Mouse (Mus musculus): ENCODE data around the gene Litaf. TPM values are rescaled to one million over a fixed set of nuclear protein-coding genes. Genes with fewer than 3 reads are reported as not detected.

The Litaf gene
- total and polyA plus RNA-seq, 2 experiments from 2014 or later: 20.5 to 22.4 TPM

- 1% methylated on average over 52 of the region's 52 CpGs for WGBS
- TF ChIP-seq CTCF (IDR thresholded peaks at IDR 0.05): no peak
Measured at GRCm38 (mm10) chr16:10992090-10993031, 73.6 kb downstream of the Litaf start.

GRCm38 (mm10) chr16:10991737-10992089 lies 74.2 kb downstream of the Litaf start:
- ATAC-seq (ENCODE audit: low FRiP score) (no peak), DNase-seq (ENCODE audit: low spot score) (no peak)
- WGBS: 71% methylated on average over 5 of the region's 5 CpGs
- Histone ChIP-seq H3K27me3 (ENCODE audit: insufficient read depth, low read length) (no peaks in the 10 kb centered on the region), H3K9me3 (ENCODE audit: low read length) (no peaks in the 10 kb centered on the region), H3K9ac (replicated peaks; ENCODE audit: low read length, poor library complexity, severe bottlenecking) (no peak overlapping the region), H3K4me3 (ENCODE audit: low read depth, low read length) (peak overlapping the region; percentile 64), H3K36me3 (ENCODE audit: insufficient read depth, low read length) (no peaks in the 10 kb centered on the region), H3K4me2 (ENCODE audit: low read depth, low read length, poor library complexity, severe bottlenecking) (peak overlapping the region; percentile 99), H3K4me1 (ENCODE audit: insufficient read depth, low read length) (no peaks in the 10 kb centered on the region), H3K27ac (ENCODE audit: low read depth, low read length) (no peak overlapping the region)
- no peak for TF ChIP-seq CTCF (IDR thresholded peaks at IDR 0.05)

More at GRCm38 (mm10) chr16:10992090-10993031, 73.6 kb downstream of the Litaf start:
- H3K36me3 ChIP-seq (ENCODE audit: insufficient read depth, low read length): no peaks in the 10 kb centered on the region
- DNase-seq (ENCODE audit: low spot score): peak; percentile 27
- peak overlapping the region; percentile 59 for H3K27ac ChIP-seq (ENCODE audit: low read depth, low read length)
- peak; percentile 48 for ATAC-seq (ENCODE audit: low FRiP score)
- H3K4me2 ChIP-seq (ENCODE audit: low read depth, low read length, poor library complexity, severe bottlenecking): peak overlapping the region; percentile 99
- H3K9me3 ChIP-seq (ENCODE audit: low read length): no peaks in the 10 kb centered on the region
- H3K27me3 ChIP-seq (ENCODE audit: insufficient read depth, low read length): no peaks in the 10 kb centered on the region
- H3K4me1 ChIP-seq (ENCODE audit: insufficient read depth, low read length): no peaks in the 10 kb centered on the region
- H3K9ac ChIP-seq (replicated peaks; ENCODE audit: low read length, poor library complexity, severe bottlenecking): peak overlapping the region; percentile 65
- peak overlapping the region; percentile 64 for H3K4me3 ChIP-seq (ENCODE audit: low read depth, low read length)

- Histone ChIP-seq H3K4me3 (ENCODE audit: low read depth, low read length) (no peak overlapping the region), H3K27ac (ENCODE audit: low read depth, low read length) (no peak overlapping the region), H3K4me2 (ENCODE audit: low read depth, low read length, poor library complexity, severe bottlenecking) (no peak overlapping the region), H3K4me1 (ENCODE audit: insufficient read depth, low read length) (no peaks in the 10 kb centered on the region), H3K9me3 (ENCODE audit: low read length) (no peaks in the 10 kb centered on the region), H3K9ac (replicated peaks; ENCODE audit: low read length, poor library complexity, severe bottlenecking) (no peak overlapping the region), H3K27me3 (ENCODE audit: insufficient read depth, low read length) (no peaks in the 10 kb centered on the region), H3K36me3 (ENCODE audit: insufficient read depth, low read length) (no peaks in the 10 kb centered on the region)
- no peak for TF ChIP-seq CTCF (IDR thresholded peaks at IDR 0.05)
- ATAC-seq (ENCODE audit: low FRiP score) (no peak), DNase-seq (ENCODE audit: low spot score) (no peak)
- 93% methylated on average over 4 of the region's 4 CpGs for WGBS
Measured at GRCm38 (mm10) chr16:10990763-10991162, 75.2 kb downstream of the Litaf start.

GRCm38 (mm10) chr16:10989896-10990295 lies 76.1 kb downstream of the Litaf start:
- WGBS: 92% methylated on average over 4 of the region's 4 CpGs
- no peak for ATAC-seq (ENCODE audit: low FRiP score)
- H3K4me1 ChIP-seq (ENCODE audit: insufficient read depth, low read length): no peaks in the 10 kb centered on the region

GRCm38 (mm10) chr16:10989361-10989760 lies 76.6 kb downstream of the Litaf start:
- Histone ChIP-seq H3K9me3 (ENCODE audit: low read length) (no peaks in the 10 kb centered on the region), H3K4me1 (ENCODE audit: insufficient read depth, low read length) (no peaks in the 10 kb centered on the region), H3K4me2 (ENCODE audit: low read depth, low read length, poor library complexity, severe bottlenecking) (no peak overlapping the region), H3K9ac (replicated peaks; ENCODE audit: low read length, poor library complexity, severe bottlenecking) (no peak overlapping the region), H3K27ac (ENCODE audit: low read depth, low read length) (no peak overlapping the region), H3K36me3 (ENCODE audit: insufficient read depth, low read length) (no peaks in the 10 kb centered on the region), H3K4me3 (ENCODE audit: low read depth, low read length) (no peak overlapping the region), H3K27me3 (ENCODE audit: insufficient read depth, low read length) (no peaks in the 10 kb centered on the region)
- 99% methylated on average over 6 of the region's 6 CpGs for WGBS
- ATAC-seq (ENCODE audit: low FRiP score): no peak
- DNase-seq (ENCODE audit: low spot score): no peak
- no peak for TF ChIP-seq CTCF (IDR thresholded peaks at IDR 0.05)

More at GRCm38 (mm10) chr16:10989896-10990295, 76.1 kb downstream of the Litaf start:
- H3K36me3 ChIP-seq (ENCODE audit: insufficient read depth, low read length): no peaks in the 10 kb centered on the region
- no peak overlapping the region for H3K9ac ChIP-seq (replicated peaks; ENCODE audit: low read length, poor library complexity, severe bottlenecking)
- H3K4me3 ChIP-seq (ENCODE audit: low read depth, low read length): no peak overlapping the region
- DNase-seq (ENCODE audit: low spot score): no peak
- no peaks in the 10 kb centered on the region for H3K27me3 ChIP-seq (ENCODE audit: insufficient read depth, low read length)
- H3K4me2 ChIP-seq (ENCODE audit: low read depth, low read length, poor library complexity, severe bottlenecking): no peak overlapping the region
- TF ChIP-seq CTCF (IDR thresholded peaks at IDR 0.05): peak; percentile 43
- H3K9me3 ChIP-seq (ENCODE audit: low read length): no peaks in the 10 kb centered on the region
- no peak overlapping the region for H3K27ac ChIP-seq (ENCODE audit: low read depth, low read length)

GRCm38 (mm10) chr16:10988261-10988660 lies 77.7 kb downstream of the Litaf start:
- no peaks in the 10 kb centered on the region for H3K9me3 ChIP-seq (ENCODE audit: low read length)
- ATAC-seq (ENCODE audit: low FRiP score): no peak
- WGBS: 84% methylated on average over 9 of the region's 9 CpGs

More at GRCm38 (mm10) chr16:10988261-10988660, 77.7 kb downstream of the Litaf start:
- no peak for TF ChIP-seq CTCF (IDR thresholded peaks at IDR 0.05)
- no peak overlapping the region for H3K27ac ChIP-seq (ENCODE audit: low read depth, low read length)
- H3K4me3 ChIP-seq (ENCODE audit: low read depth, low read length): no peak overlapping the region
- no peak for DNase-seq (ENCODE audit: low spot score)
- no peaks in the 10 kb centered on the region for H3K36me3 ChIP-seq (ENCODE audit: insufficient read depth, low read length)
- no peaks in the 10 kb centered on the region for H3K27me3 ChIP-seq (ENCODE audit: insufficient read depth, low read length)
- no peak overlapping the region for H3K4me2 ChIP-seq (ENCODE audit: low read depth, low read length, poor library complexity, severe bottlenecking)
- H3K9ac ChIP-seq (replicated peaks; ENCODE audit: low read length, poor library complexity, severe bottlenecking): no peak overlapping the region
- no peaks in the 10 kb centered on the region for H3K4me1 ChIP-seq (ENCODE audit: insufficient read depth, low read length)
